Mouse (Mus musculus): Measurements from ENCODE around the gene Cdh26. TPM values are rescaled to one million over a fixed set of nuclear protein-coding genes. Genes with fewer than 3 reads are reported as not detected.

The Cdh26 gene
- polyA plus RNA-seq, 1 experiment: 0.13 TPM

GRCm38 (mm10) chr2:178454664-178455516, 24.6 kb downstream of the Cdh26 start:
- H3K4me1 ChIP-seq (replicated peaks; ENCODE audit: control insufficient read depth, insufficient read depth, low read length): no peaks in the 10 kb centered on the region
- DNase-seq: no peak
- TF ChIP-seq POLR2A (IDR thresholded peaks at IDR 0.05; ENCODE audit: control insufficient read depth, extremely low read depth, insufficient read depth, low read length, poor library complexity) (no peak), CTCF (IDR thresholded peaks at IDR 0.05; ENCODE audit: borderline replicate concordance, control insufficient read depth, extremely low read depth, insufficient read depth, low read length, poor library complexity) (no peak)
- 55% methylated on average over 17 of the region's 17 CpGs for WGBS
- H3K27me3 ChIP-seq (ENCODE audit: control insufficient read depth, insufficient read depth, low read length): no peaks in the 10 kb centered on the region
- H3K4me3 ChIP-seq (ENCODE audit: control insufficient read depth, insufficient read depth, low read length): no peak overlapping the region
- H3K36me3 ChIP-seq (ENCODE audit: control insufficient read depth, insufficient read depth, low read length): no peaks in the 10 kb centered on the region
- no peak overlapping the region for H3K27ac ChIP-seq (ENCODE audit: control insufficient read depth, insufficient read depth, low read length)

DNA sequence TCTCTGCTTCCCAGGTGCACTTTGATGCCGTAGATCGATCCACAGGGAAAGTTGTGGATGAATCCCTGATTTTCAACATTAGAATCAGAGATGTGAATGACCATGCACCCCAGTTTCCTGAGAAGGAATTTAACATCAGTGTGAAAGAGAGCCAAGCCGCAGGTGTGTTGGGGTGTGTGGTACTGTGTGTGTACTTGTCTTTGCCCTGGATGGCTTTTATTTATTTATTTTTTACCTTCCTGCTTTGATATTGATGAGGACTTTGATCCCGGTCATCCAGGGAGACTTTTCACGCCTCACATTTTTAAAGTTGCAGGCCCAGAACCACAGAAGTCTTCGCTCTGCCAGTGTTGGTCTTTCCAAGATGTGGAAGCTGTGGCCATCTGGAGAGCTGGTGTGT, 27.1 kb downstream of the Cdh26 start:
- no peaks in the 10 kb centered on the region for H3K27me3 ChIP-seq (ENCODE audit: control insufficient read depth, insufficient read depth, low read length)
- H3K27ac ChIP-seq (ENCODE audit: control insufficient read depth, insufficient read depth, low read length): no peak overlapping the region
- WGBS: 92% methylated on average over 6 of the region's 6 CpGs
- DNase-seq: no peak
- TF ChIP-seq CTCF (IDR thresholded peaks at IDR 0.05; ENCODE audit: borderline replicate concordance, control insufficient read depth, extremely low read depth, insufficient read depth, low read length, poor library complexity) (no peak), POLR2A (IDR thresholded peaks at IDR 0.05; ENCODE audit: control insufficient read depth, extremely low read depth, insufficient read depth, low read length, poor library complexity) (no peak)
- no peaks in the 10 kb centered on the region for H3K4me1 ChIP-seq (replicated peaks; ENCODE audit: control insufficient read depth, insufficient read depth, low read length)
- H3K36me3 ChIP-seq (ENCODE audit: control insufficient read depth, insufficient read depth, low read length): no peaks in the 10 kb centered on the region
- no peak overlapping the region for H3K4me3 ChIP-seq (ENCODE audit: control insufficient read depth, insufficient read depth, low read length)

DNA sequence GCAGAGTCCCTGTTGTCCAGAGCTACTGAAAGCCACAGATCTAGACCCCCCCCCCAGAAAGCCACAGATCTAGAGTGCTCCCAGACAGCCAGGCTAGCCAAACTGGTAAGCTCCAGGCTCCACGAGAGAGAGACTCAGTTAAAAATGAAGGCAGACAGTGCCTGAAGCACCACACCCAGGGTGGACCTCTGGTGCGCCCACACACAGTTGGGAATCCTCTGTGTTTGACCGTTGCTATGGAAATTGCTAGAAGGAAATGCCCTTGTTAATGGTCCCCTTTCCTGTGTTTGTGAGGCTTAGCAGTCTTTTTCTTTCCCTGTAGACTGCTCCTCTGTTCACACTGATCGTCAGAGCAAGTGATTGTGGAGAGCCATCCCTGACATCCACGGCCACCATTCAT, 30.0 kb downstream of the Cdh26 start:
- H3K36me3 ChIP-seq (ENCODE audit: control insufficient read depth, insufficient read depth, low read length): no peaks in the 10 kb centered on the region
- H3K4me3 ChIP-seq (ENCODE audit: control insufficient read depth, insufficient read depth, low read length): no peak overlapping the region
- no peak overlapping the region for H3K27ac ChIP-seq (ENCODE audit: control insufficient read depth, insufficient read depth, low read length)
- H3K4me1 ChIP-seq (replicated peaks; ENCODE audit: control insufficient read depth, insufficient read depth, low read length): no peaks in the 10 kb centered on the region
- 51% methylated on average over 5 of the region's 5 CpGs for WGBS
- no peaks in the 10 kb centered on the region for H3K27me3 ChIP-seq (ENCODE audit: control insufficient read depth, insufficient read depth, low read length)
- TF ChIP-seq CTCF (IDR thresholded peaks at IDR 0.05; ENCODE audit: borderline replicate concordance, control insufficient read depth, extremely low read depth, insufficient read depth, low read length, poor library complexity) (no peak), POLR2A (IDR thresholded peaks at IDR 0.05; ENCODE audit: control insufficient read depth, extremely low read depth, insufficient read depth, low read length, poor library complexity) (no peak)
- no peak for DNase-seq

DNA sequence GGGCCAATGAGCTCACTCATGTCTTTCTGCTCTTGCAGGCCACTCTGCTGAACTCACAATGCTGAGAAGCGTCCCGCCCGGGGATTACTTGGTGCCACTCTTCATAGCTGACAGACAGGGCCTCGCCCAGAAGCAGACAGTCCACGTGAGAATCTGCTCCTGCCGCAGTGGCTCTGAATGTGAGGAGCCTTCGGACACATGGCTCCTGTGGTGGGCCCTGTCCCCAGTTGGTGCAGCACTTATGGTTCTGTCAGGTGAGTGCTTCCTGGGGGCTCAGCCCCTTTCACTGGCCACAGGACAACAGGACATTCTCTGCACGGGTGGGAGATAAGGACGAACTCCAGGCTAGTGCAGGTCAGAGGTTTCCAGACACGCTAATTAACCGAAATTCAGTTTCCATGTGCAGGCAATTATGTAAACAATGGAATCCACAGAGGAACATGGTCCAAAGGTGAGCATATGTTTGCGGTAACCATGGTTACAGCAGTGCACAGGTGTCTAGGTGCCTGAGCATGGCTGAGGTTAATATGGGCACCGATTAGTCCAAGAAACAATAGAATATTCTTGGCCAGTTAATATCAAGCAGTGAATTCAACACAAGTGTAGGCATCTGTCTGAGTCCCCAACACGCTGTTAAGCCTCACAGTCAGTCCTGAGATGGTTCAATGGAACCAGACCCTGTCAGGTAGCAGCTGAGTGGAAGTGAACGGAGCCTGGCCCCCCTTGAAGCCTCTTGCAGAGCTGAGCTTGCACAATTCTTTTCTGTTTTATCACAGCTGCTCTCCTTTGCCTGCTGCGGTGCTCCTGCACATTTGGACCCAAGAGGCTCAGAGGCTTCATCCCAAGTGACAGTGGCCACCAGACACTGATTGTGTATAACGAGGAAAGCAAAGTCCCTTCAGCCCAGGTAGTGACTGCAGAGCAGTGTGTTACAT, 41.5 kb downstream of the Cdh26 start:
- Histone ChIP-seq H3K27me3 (ENCODE audit: control insufficient read depth, insufficient read depth, low read length) (no peaks in the 10 kb centered on the region), H3K36me3 (ENCODE audit: control insufficient read depth, insufficient read depth, low read length) (no peaks in the 10 kb centered on the region), H3K4me1 (replicated peaks; ENCODE audit: control insufficient read depth, insufficient read depth, low read length) (no peaks in the 10 kb centered on the region), H3K27ac (ENCODE audit: control insufficient read depth, insufficient read depth, low read length) (no peak overlapping the region), H3K4me3 (ENCODE audit: control insufficient read depth, insufficient read depth, low read length) (no peak overlapping the region)
- TF ChIP-seq POLR2A (IDR thresholded peaks at IDR 0.05; ENCODE audit: control insufficient read depth, extremely low read depth, insufficient read depth, low read length, poor library complexity) (no peak), CTCF (IDR thresholded peaks at IDR 0.05; ENCODE audit: borderline replicate concordance, control insufficient read depth, extremely low read depth, insufficient read depth, low read length, poor library complexity) (no peak)
- WGBS: 92% methylated on average over 17 of the region's 17 CpGs
- no peak for DNase-seq

DNA sequence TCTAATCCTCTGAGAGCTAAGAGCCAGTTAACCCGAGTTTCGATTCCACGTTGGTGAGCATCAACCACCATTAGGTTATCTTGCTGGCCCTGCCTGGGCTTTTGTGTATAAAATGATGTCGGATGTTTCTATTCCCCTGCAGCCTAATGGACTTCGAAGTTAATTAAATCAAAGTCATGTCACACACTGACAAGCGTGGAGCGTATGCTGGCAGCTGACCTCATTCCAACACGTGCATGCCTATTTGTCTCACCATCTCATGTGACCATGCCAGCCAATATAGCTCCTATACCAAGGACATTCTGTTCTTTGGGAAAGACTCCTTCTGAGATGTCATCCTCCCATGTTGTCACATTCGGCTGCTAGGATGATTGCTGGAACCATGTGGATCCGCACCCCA, 43.6 kb downstream of the Cdh26 start:
- TF ChIP-seq CTCF (IDR thresholded peaks at IDR 0.05; ENCODE audit: borderline replicate concordance, control insufficient read depth, extremely low read depth, insufficient read depth, low read length, poor library complexity) (no peak), POLR2A (IDR thresholded peaks at IDR 0.05; ENCODE audit: control insufficient read depth, extremely low read depth, insufficient read depth, low read length, poor library complexity) (no peak)
- Histone ChIP-seq H3K4me1 (replicated peaks; ENCODE audit: control insufficient read depth, insufficient read depth, low read length) (no peaks in the 10 kb centered on the region), H3K27ac (ENCODE audit: control insufficient read depth, insufficient read depth, low read length) (no peak overlapping the region), H3K4me3 (ENCODE audit: control insufficient read depth, insufficient read depth, low read length) (no peak overlapping the region), H3K36me3 (ENCODE audit: control insufficient read depth, insufficient read depth, low read length) (no peaks in the 10 kb centered on the region), H3K27me3 (ENCODE audit: control insufficient read depth, insufficient read depth, low read length) (no peaks in the 10 kb centered on the region)
- DNase-seq: no peak
- 96% methylated on average over 10 of the region's 10 CpGs for WGBS

GRCm38 (mm10) chr2:178477228-178477627, 46.9 kb downstream of the Cdh26 start:
- WGBS: 82% methylated on average over 2 of the region's 2 CpGs
- Histone ChIP-seq H3K27ac (ENCODE audit: control insufficient read depth, insufficient read depth, low read length) (no peak overlapping the region), H3K36me3 (ENCODE audit: control insufficient read depth, insufficient read depth, low read length) (no peaks in the 10 kb centered on the region), H3K4me3 (ENCODE audit: control insufficient read depth, insufficient read depth, low read length) (no peak overlapping the region), H3K4me1 (replicated peaks; ENCODE audit: control insufficient read depth, insufficient read depth, low read length) (no peaks in the 10 kb centered on the region), H3K27me3 (ENCODE audit: control insufficient read depth, insufficient read depth, low read length) (no peaks in the 10 kb centered on the region)
- TF ChIP-seq POLR2A (IDR thresholded peaks at IDR 0.05; ENCODE audit: control insufficient read depth, extremely low read depth, insufficient read depth, low read length, poor library complexity) (no peak), CTCF (IDR thresholded peaks at IDR 0.05; ENCODE audit: borderline replicate concordance, control insufficient read depth, extremely low read depth, insufficient read depth, low read length, poor library complexity) (no peak)
- DNase-seq: no peak

Measured in thymus, adult 2 months (tissue).